30 mouse cellular contexts compared by ENCODE assay signal in genomic region chr11:58138821-58139220, GRCm38 (mm10). TPM values are rescaled to one million over a fixed set of nuclear protein-coding genes. Genes with fewer than 3 reads are reported as not detected.
DNase-seq lines count a peak whose midpoint lies in the region; ATAC-seq and TF ChIP-seq lines count a peak whose summit lies in the region.
"Had no signal": no experiment of that assay in that cellular context is flagged by ENCODE, and none has a peak within 500 bp of the region (broad histone marks: within the 10 kb centered on the region; RNA-seq: fewer than 3 reads in every experiment).

No protein-coding gene starts in this region.

- peaks cover 80% of the 10 kb centered on the region for H3K36me3 ChIP-seq in midbrain, embryonic 12.5 days
- peaks cover 35% of the 10 kb centered on the region for H3K36me3 ChIP-seq in midbrain, embryonic 16.5 days (ENCODE audit: control insufficient read depth, insufficient read depth, low read length)
- H3K36me3 ChIP-seq in thymus, adult 2 months (ENCODE audit: control insufficient read depth, insufficient read depth, low read length) = peaks cover 40% of the 10 kb centered on the region
- peaks cover 69% of the 10 kb centered on the region for H3K36me3 ChIP-seq in kidney, embryonic 16.5 days (ENCODE audit: insufficient read depth, low read length)

- 0 out of 2 replicates have a peak, but pooled peaks have one; percentile 18 for TF ChIP-seq POLR2A in thymus, adult 2 months (IDR thresholded peaks at IDR 0.05; ENCODE audit: control insufficient read depth, extremely low read depth, insufficient read depth, low read length, poor library complexity)

- H3K4me2 ChIP-seq in midbrain, embryonic 12.5 days (replicated peaks) = no peak overlapping the region
- H3K4me2 ChIP-seq in midbrain, embryonic 16.5 days (ENCODE audit: low read length) = no peak overlapping the region
- H3K4me2 ChIP-seq in kidney, embryonic 16.5 days (replicated peaks; ENCODE audit: low read depth, low read length) = no peak overlapping the region
- H3K4me2 ChIP-seq: forebrain, embryonic 13.5 days; heart, embryonic 15.5 days; intestine, embryonic 15.5 days; liver, embryonic 15.5 days; lung, embryonic 14.5 days; neural tube, embryonic 15.5 days had no signal

- no peak overlapping the region for H3K9ac ChIP-seq in midbrain, embryonic 12.5 days (replicated peaks)
- no peak overlapping the region for H3K9ac ChIP-seq in midbrain, embryonic 16.5 days (ENCODE audit: low read depth, low read length)
- no peak overlapping the region for H3K9ac ChIP-seq in kidney, embryonic 16.5 days (replicated peaks; ENCODE audit: low read length)
- H3K9ac ChIP-seq: forebrain, embryonic 13.5 days; heart, embryonic 15.5 days; intestine, embryonic 15.5 days; liver, embryonic 15.5 days; lung, embryonic 14.5 days; neural tube, embryonic 15.5 days had no signal

- 73% methylated on average over 11 of the region's 11 CpGs for WGBS in midbrain, embryonic 12.5 days
- WGBS in midbrain, embryonic 16.5 days = 77% methylated on average over 11 of the region's 11 CpGs
- 81% methylated on average over 11 of the region's 11 CpGs for WGBS in thymus, adult 2 months
- 90% methylated on average over 11 of the region's 11 CpGs for WGBS in kidney, embryonic 16.5 days

- ATAC-seq in CD4-positive, CD25-positive, alpha-beta regulatory T cell, adult 4 months = no peak
- ATAC-seq in midbrain, embryonic 12.5 days (ENCODE audit: low FRiP score, low read depth) = no peak
- no peak for ATAC-seq in midbrain, embryonic 16.5 days
- ATAC-seq in kidney, embryonic 16.5 days (ENCODE audit: low FRiP score, low TSS enrichment) = no peak
- ATAC-seq: forebrain, embryonic 13.5 days; hindbrain, embryonic 16.5 days; intestine, embryonic 15.5 days; Patski had no signal

- no peaks in the 10 kb centered on the region for H3K9me3 ChIP-seq in midbrain, embryonic 12.5 days
- no peaks in the 10 kb centered on the region for H3K9me3 ChIP-seq in midbrain, embryonic 16.5 days (replicated peaks; ENCODE audit: control insufficient read depth, low read length, poor library complexity, severe bottlenecking)
- H3K9me3 ChIP-seq in kidney, embryonic 16.5 days (ENCODE audit: low read length) = no peaks in the 10 kb centered on the region
- H3K9me3 ChIP-seq: forebrain, embryonic 13.5 days; heart, embryonic 15.5 days; intestine, embryonic 15.5 days; liver, embryonic 15.5 days; neural tube, embryonic 15.5 days had no signal

- H3K27me3 ChIP-seq in midbrain, embryonic 12.5 days = no peaks in the 10 kb centered on the region
- H3K27me3 ChIP-seq in midbrain, embryonic 16.5 days (ENCODE audit: control insufficient read depth, insufficient read depth, low read depth, low read length) = no peaks in the 10 kb centered on the region
- H3K27me3 ChIP-seq in thymus, adult 2 months (ENCODE audit: control insufficient read depth, insufficient read depth, low read length) = no peaks in the 10 kb centered on the region
- no peaks in the 10 kb centered on the region for H3K27me3 ChIP-seq in kidney, embryonic 16.5 days (ENCODE audit: insufficient read depth, low read length)
- H3K27me3 ChIP-seq: forebrain, embryonic 13.5 days; heart, embryonic 15.5 days; intestine, embryonic 15.5 days; liver, embryonic 15.5 days; neural tube, embryonic 15.5 days; Patski had no signal

- peak; percentile 41 for DNase-seq in CD4-positive, CD25-positive, alpha-beta regulatory T cell, adult 2 months (ENCODE audit: low read depth, low spot score)
- DNase-seq in thymus, adult 2 months = peak; percentile 35
- DNase-seq in thymus, postnatal 36 days = peak; percentile 45 to 52
- DNase-seq in layer of hippocampus, adult 8-10 months (ENCODE audit: low spot score in 2 of 2) = no peak
- DNase-seq: cerebellum, adult 8-10 months; cerebellum, postnatal 25 days; gastrocnemius, postnatal 10 days; heart, postnatal 36 days; kidney, adult 2 months; kidney, postnatal 4 days; liver; lung, embryonic 14.5 days; lung, postnatal 14 days; right cerebral cortex, postnatal 4 days had no signal

- no peaks in the 10 kb centered on the region for H3K4me1 ChIP-seq in midbrain, embryonic 12.5 days
- no peaks in the 10 kb centered on the region for H3K4me1 ChIP-seq in midbrain, embryonic 16.5 days (ENCODE audit: control insufficient read depth, insufficient read depth, low read length)
- peaks cover 35% of the 10 kb centered on the region for H3K4me1 ChIP-seq in thymus, adult 2 months (replicated peaks; ENCODE audit: control insufficient read depth, insufficient read depth, low read length)
- no peaks in the 10 kb centered on the region for H3K4me1 ChIP-seq in kidney, embryonic 16.5 days (ENCODE audit: insufficient read depth, low read length)
- H3K4me1 ChIP-seq: forebrain, embryonic 13.5 days; heart, embryonic 15.5 days; intestine, embryonic 15.5 days; liver, embryonic 15.5 days; neural tube, embryonic 15.5 days had no signal

- H3K4me3 ChIP-seq in midbrain, embryonic 12.5 days = no peak overlapping the region
- no peak overlapping the region for H3K4me3 ChIP-seq in midbrain, embryonic 16.5 days (ENCODE audit: low read depth, low read length)
- H3K4me3 ChIP-seq in thymus, adult 2 months (ENCODE audit: control insufficient read depth, insufficient read depth, low read length) = peak overlapping the region; percentile 44
- no peak overlapping the region for H3K4me3 ChIP-seq in kidney, embryonic 16.5 days (ENCODE audit: low read length)
- H3K4me3 ChIP-seq: forebrain, embryonic 13.5 days; heart, embryonic 15.5 days; intestine, embryonic 15.5 days; liver, embryonic 15.5 days; neural tube, embryonic 15.5 days had no signal

- 0 out of 2 replicates have a peak overlapping the region, but pooled peaks have one; percentile 20 for H3K27ac ChIP-seq in midbrain, embryonic 12.5 days (replicated peaks)
- H3K27ac ChIP-seq in midbrain, embryonic 16.5 days (ENCODE audit: low read length) = no peak overlapping the region
- H3K27ac ChIP-seq in thymus, adult 2 months (ENCODE audit: control insufficient read depth, insufficient read depth, low read length) = peak overlapping the region; percentile 100
- H3K27ac ChIP-seq in kidney, embryonic 16.5 days (ENCODE audit: low read length) = no peak overlapping the region
- H3K27ac ChIP-seq: forebrain, embryonic 13.5 days; heart, embryonic 15.5 days; intestine, embryonic 15.5 days; kidney, postnatal 0 days; liver, embryonic 15.5 days; neural tube, embryonic 15.5 days had no signal

- TF ChIP-seq CTCF in thymus, adult 2 months (IDR thresholded peaks at IDR 0.05; ENCODE audit: borderline replicate concordance, control insufficient read depth, extremely low read depth, insufficient read depth, low read length, poor library complexity) = no peak

RNA-seq across cellular contexts. Expression of gene Gemin5, which starts 29.5 kb away (rescaled TPM):
- 1 to 10 TPM; 6.5 to 7.8 TPM for polyA plus RNA-seq in CD4-positive, CD25-positive, alpha-beta regulatory T cell, adult 4 months (2017; shearing (Covaris generic))
- 22.9 and 23.9 TPM in 2 replicates for polyA plus RNA-seq in midbrain, embryonic 12.5 days (2016; fragmentation: Nextera tagmentation; extraction: Ambion mirVana)
- polyA plus RNA-seq in midbrain, embryonic 16.5 days (2015; fragmentation: Nextera tagmentation; extraction: Ambion mirVana) = 12.7 and 13.9 TPM in 2 replicates
- 20.4 and 21.8 TPM in 2 replicates for polyA plus RNA-seq in thymus, adult 2 months (2012; rRNA removed)
- 22.5 and 24.0 TPM in 2 replicates for polyA plus RNA-seq in kidney, embryonic 16.5 days (2015; fragmentation: Nextera tagmentation; extraction: Ambion mirVana)
- 10 to 100 TPM; 19.6 to 23.5 (median 20.0) TPM for total RNA-seq in layer of hippocampus, adult 8-10 months (2022)

RNA-seq across cellular contexts. Expression of gene Mrpl22, which starts 32.6 kb away (rescaled TPM):
- polyA plus RNA-seq in CD4-positive, CD25-positive, alpha-beta regulatory T cell, adult 4 months (2017; shearing (Covaris generic)) = 10 to 100 TPM; 66.8 to 74.2 TPM
- 105 and 106 TPM in 2 replicates for polyA plus RNA-seq in midbrain, embryonic 12.5 days (2016; fragmentation: Nextera tagmentation; extraction: Ambion mirVana)
- polyA plus RNA-seq in midbrain, embryonic 16.5 days (2015; fragmentation: Nextera tagmentation; extraction: Ambion mirVana) = 88.5 and 93.4 TPM in 2 replicates
- polyA plus RNA-seq in thymus, adult 2 months (2012; rRNA removed) = 41.3 and 42.0 TPM in 2 replicates
- polyA plus RNA-seq in kidney, embryonic 16.5 days (2015; fragmentation: Nextera tagmentation; extraction: Ambion mirVana) = 132 and 138 TPM in 2 replicates
- 10 to 100 TPM; 30.8 to 33.8 (median 32.8) TPM for total RNA-seq in layer of hippocampus, adult 8-10 months (2022)

RNA-seq across cellular contexts. Expression of gene Cnot8, which starts 34.9 kb away (rescaled TPM):
- polyA plus RNA-seq in CD4-positive, CD25-positive, alpha-beta regulatory T cell, adult 4 months (2017; shearing (Covaris generic)) = 10 to 100 TPM; 89.2 to 97.8 TPM
- polyA plus RNA-seq in midbrain, embryonic 12.5 days (2016; fragmentation: Nextera tagmentation; extraction: Ambion mirVana) = 111 and 112 TPM in 2 replicates
- polyA plus RNA-seq in midbrain, embryonic 16.5 days (2015; fragmentation: Nextera tagmentation; extraction: Ambion mirVana) = 105 and 113 TPM in 2 replicates
- 158 and 192 TPM in 2 replicates for polyA plus RNA-seq in thymus, adult 2 months (2012; rRNA removed)
- polyA plus RNA-seq in kidney, embryonic 16.5 days (2015; fragmentation: Nextera tagmentation; extraction: Ambion mirVana) = 89.4 and 93.5 TPM in 2 replicates
- total RNA-seq in layer of hippocampus, adult 8-10 months (2022) = 10 to 100 TPM; 54.0 to 57.5 (median 55.3) TPM

RNA-seq across cellular contexts. Expression of gene Gm12248, which starts 45.9 kb away (rescaled TPM):
- polyA plus RNA-seq in CD4-positive, CD25-positive, alpha-beta regulatory T cell, adult 4 months (2017; shearing (Covaris generic)) = under 1 TPM; 0.38 to 0.71 TPM
- not detected in 2 replicates for polyA plus RNA-seq in midbrain, embryonic 12.5 days (2016; fragmentation: Nextera tagmentation; extraction: Ambion mirVana)
- polyA plus RNA-seq in midbrain, embryonic 16.5 days (2015; fragmentation: Nextera tagmentation; extraction: Ambion mirVana) = 0.13 TPM in 1 of 2 replicates, not detected in the other
- polyA plus RNA-seq in thymus, adult 2 months (2012; rRNA removed) = 0.32 and 0.59 TPM in 2 replicates
- not detected in 2 replicates for polyA plus RNA-seq in kidney, embryonic 16.5 days (2015; fragmentation: Nextera tagmentation; extraction: Ambion mirVana)
- total RNA-seq in layer of hippocampus, adult 8-10 months (2022) = not detected
- total RNA-seq: gastrocnemius, postnatal 10 days; heart, postnatal 36 days; left cerebral cortex, postnatal 10 days had no signal
- polyA plus RNA-seq: embryonic facial prominence, embryonic 11.5 days; heart, embryonic 15.5 days; intestine, embryonic 15.5 days; kidney, postnatal 0 days; limb, embryonic 11.5 days; liver, embryonic 15.5 days; lung, embryonic 14.5 days; neural tube, embryonic 15.5 days; Patski; stomach, embryonic 14.5 days had no signal

Comparison
In these comparisons a context has a peak if more than half of its experiments do, and no peak if none do; other contexts are left out.
1. H3K27ac ChIP-seq: peak in midbrain, embryonic 12.5 days (single experiment) and thymus, adult 2 months (single experiment); none in midbrain, embryonic 16.5 days (single experiment) and kidney, embryonic 16.5 days (single experiment).
2. DNase-seq: peak in CD4-positive, CD25-positive, alpha-beta regulatory T cell, adult 2 months (single experiment), thymus, adult 2 months (single experiment) and thymus, postnatal 36 days (2 of 2); none in layer of hippocampus, adult 8-10 months (0 of 2).